Mouse (Mus musculus): ENCODE measurements around the gene Arfgef3.
A peak's percentile ranks its signal among the peaks of the same experiment; 100 is the strongest.

DNA sequence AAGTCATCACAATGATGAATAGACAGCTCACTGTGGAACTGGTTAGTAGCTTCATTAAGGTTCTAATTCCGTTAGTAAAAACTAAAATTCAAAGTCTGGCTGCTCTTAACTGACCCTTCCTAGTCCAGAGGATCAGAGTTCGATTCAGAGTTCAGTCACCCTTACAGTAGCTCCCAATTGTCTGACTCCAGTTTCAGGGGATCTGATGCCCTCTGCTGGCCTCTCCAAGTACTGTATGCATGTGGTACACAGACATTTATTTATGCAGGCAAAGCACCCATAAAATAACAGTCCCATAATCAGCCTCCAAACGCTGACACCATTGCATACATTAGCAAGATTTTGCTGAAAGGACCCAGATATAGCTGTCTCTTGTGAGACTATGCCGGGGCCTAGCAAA lies 141.7 kb downstream of the Arfgef3 start:
- TF ChIP-seq POLR2A (IDR thresholded peaks at IDR 0.05; ENCODE audit: borderline replicate concordance, extremely low read depth, low read depth, low read length) (no peak), CTCF (IDR thresholded peaks at IDR 0.05; ENCODE audit: insufficient read depth, low read length) (peak; percentile 57)

All from lung, adult 2 months (tissue).